Mouse (Mus musculus) kidney, adult 2 months (tissue): Measurements from ENCODE around the gene B4galnt1. TPM values are rescaled to one million over a fixed set of nuclear protein-coding genes. Genes with fewer than 3 reads are reported as not detected.

Source experiments
- DNase-seq: peaks from one replicate; pipeline ENCODE4 v3.0.0; 2021
- H3K27ac ChIP-seq: fragments of 200-500 bp; 2 replicates; pipeline ENCODE4 v1.5.1; 2012; ENCODE audit warnings: low read depth, low read length, control low read depth, inconsistent platforms; ENCODE audit not compliant: insufficient read depth
- H3K27me3 ChIP-seq: fragments of 200-500 bp; replicated peaks from 2 replicates; pipeline ENCODE4 v1.6.1; 2012; ENCODE audit warnings: mild to moderate bottlenecking, moderate library complexity, low read length, inconsistent platforms; ENCODE audit not compliant: control insufficient read depth, insufficient read depth
- H3K36me3 ChIP-seq: fragments of 200-500 bp; 2 replicates; pipeline ENCODE4 v1.6.1; 2012; ENCODE audit warnings: mild to moderate bottlenecking, moderate library complexity, low read length, inconsistent platforms; ENCODE audit not compliant: control insufficient read depth, insufficient read depth
- H3K4me1 ChIP-seq: fragments of 200-500 bp; 2 replicates; pipeline ENCODE4 v1.6.1; 2011; ENCODE audit warnings: low read length; ENCODE audit not compliant: control insufficient read depth, insufficient read depth
- H3K4me3 ChIP-seq: fragments of 200-500 bp; 2 replicates; pipeline ENCODE4 v1.5.1; 2011; ENCODE audit warnings: mild to moderate bottlenecking, low read depth, low read length, control low read depth; ENCODE audit not compliant: insufficient read depth
- CTCF ChIP-seq: fragments of 200-500 bp; conservative IDR thresholded peaks from 2 replicates; pipeline ENCODE4 v1.5.1; 2011; ENCODE audit warnings: low read depth, mild to moderate bottlenecking, control low read depth, low read length, moderate library complexity, mixed read lengths; ENCODE audit not compliant: insufficient read depth, insufficient read length
- POLR2A ChIP-seq: fragments of 200-500 bp; IDR thresholded peaks from one replicate; pipeline ENCODE4 v1.6.1; 2011; ENCODE audit warnings: low read depth, low read length, control low read depth
- WGBS: fragments of 180-500 bp; shearing (Covaris S2); methylation state at CpG from one replicate; pipeline ENCODE4 v1.1.7; 2018; 5-methylcytosine and 5-hydroxymethylcytosine counted together
- polyA plus RNA-seq: library from polyadenylated mRNA; depleted of rRNA; stranded (reverse); fragments of >200 nt; gene quantifications from 2 replicates; pipeline ENCODE4 v1.2.3, GENCODE M21; 2012

The B4galnt1 gene
- polyA plus RNA-seq, 1 experiment, result 27.5 TPM

GRCm38 (mm10) chr10:127170002-127170401, 5.0 kb downstream of the B4galnt1 start:
- H3K4me1 ChIP-seq, result no peaks in the 10 kb centered on the region
- peaks cover 2% of the 10 kb centered on the region; the same call in 1 of the 2 replicates for H3K27me3 ChIP-seq
- no peak overlapping the region for H3K27ac ChIP-seq
- H3K36me3 ChIP-seq, result no peaks in the 10 kb centered on the region
- WGBS, result 20% methylated on average over 22 of the region's 22 CpGs
- no peak for TF ChIP-seq CTCF
- TF ChIP-seq POLR2A, result no peak
- no peak overlapping the region for H3K4me3 ChIP-seq
- DNase-seq, result no peak

GRCm38 (mm10) chr10:127170837-127171272, 5.8 kb downstream of the B4galnt1 start:
- no peak overlapping the region for H3K27ac ChIP-seq
- DNase-seq, result peak; percentile 82
- 1% methylated on average over 29 of the region's 29 CpGs for WGBS
- peak overlapping the region; percentile 39 for H3K4me3 ChIP-seq
- TF ChIP-seq POLR2A, result no peak
- peak; percentile 78 for TF ChIP-seq CTCF
- no peaks in the 10 kb centered on the region for H3K36me3 ChIP-seq
- no peaks in the 10 kb centered on the region for H3K4me1 ChIP-seq
- H3K27me3 ChIP-seq, result no peaks in the 10 kb centered on the region

- Histone ChIP-seq H3K27me3 (no peaks in the 10 kb centered on the region), H3K4me3 (no peak overlapping the region), H3K36me3 (no peaks in the 10 kb centered on the region), H3K27ac (no peak overlapping the region), H3K4me1 (no peaks in the 10 kb centered on the region)
- TF ChIP-seq POLR2A (no peak), CTCF (no peak)
- 83% methylated on average over 15 of the region's 15 CpGs for WGBS
- DNase-seq, result no peak
These were observed 6.7 kb downstream of the B4galnt1 start for GRCm38 (mm10) chr10:127171631-127172200.

- Histone ChIP-seq H3K4me1 (no peaks in the 10 kb centered on the region), H3K27ac (no peak overlapping the region), H3K27me3 (no peaks in the 10 kb centered on the region), H3K36me3 (no peaks in the 10 kb centered on the region), H3K4me3 (no peak overlapping the region)
- DNase-seq, result no peak
- 83% methylated on average over 16 of the region's 16 CpGs for WGBS
- TF ChIP-seq POLR2A (no peak), CTCF (no peak)
These were observed 8.4 kb downstream of the B4galnt1 start for GRCm38 (mm10) chr10:127173148-127174065.

- Histone ChIP-seq H3K36me3 (no peaks in the 10 kb centered on the region), H3K27ac (no peak overlapping the region), H3K27me3 (no peaks in the 10 kb centered on the region), H3K4me3 (no peak overlapping the region), H3K4me1 (peaks cover 4% of the 10 kb centered on the region; the same call in 1 of the 2 replicates)
- DNase-seq, result no peak
- no peak for TF ChIP-seq POLR2A
- no peak for TF ChIP-seq CTCF
- WGBS, result 85% methylated on average over 7 of the region's 7 CpGs
These were observed 9.1 kb downstream of the B4galnt1 start for GRCm38 (mm10) chr10:127174170-127174569.

- DNase-seq, result no peak
- peaks cover 4% of the 10 kb centered on the region; the same call in 1 of the 2 replicates for H3K4me1 ChIP-seq
- H3K27me3 ChIP-seq, result no peaks in the 10 kb centered on the region
- H3K4me3 ChIP-seq, result no peak overlapping the region
- H3K36me3 ChIP-seq, result no peaks in the 10 kb centered on the region
- TF ChIP-seq CTCF, result no peak
- TF ChIP-seq POLR2A, result no peak
- H3K27ac ChIP-seq, result no peak overlapping the region
- WGBS, result 59% methylated on average over 3 of the region's 3 CpGs
These were observed 11.2 kb downstream of the B4galnt1 start for GRCm38 (mm10) chr10:127176228-127176627.

GRCm38 (mm10) chr10:127176756-127177155, 11.7 kb downstream of the B4galnt1 start:
- no peaks in the 10 kb centered on the region for H3K27me3 ChIP-seq
- peaks cover 4% of the 10 kb centered on the region; the same call in 1 of the 2 replicates for H3K4me1 ChIP-seq
- TF ChIP-seq CTCF (no peak), POLR2A (no peak)
- H3K27ac ChIP-seq, result no peak overlapping the region
- H3K4me3 ChIP-seq, result no peak overlapping the region
- 29% methylated on average over 7 of the region's 7 CpGs for WGBS
- DNase-seq, result no peak
- H3K36me3 ChIP-seq, result no peaks in the 10 kb centered on the region
